Mouse (Mus musculus) inflammation-experienced regulatory T-cells, adult 16 weeks (primary cell): ENCODE results near the gene Zc4h2. TPM values are rescaled to one million over a fixed set of nuclear protein-coding genes. Genes with fewer than 3 reads are reported as not detected.

Experiments used
- polyA plus RNA-seq: library from polyadenylated mRNA; unstranded; fragments of 100-300 nt; shearing (Covaris generic); gene quantifications from one replicate; pipeline ENCODE4 v1.2.1, GENCODE M21; 2017

Zc4h2 gene
- polyA plus RNA-seq = 7.7 TPM

GRCm38 (mm10) chrX:95657804-95658599 lies at the start of gene Zc4h2:
Gene Zc4h2 (minus strand): TSS chrX:95658509.

Other genes with a start within 250 kb of the Zc4h2 start
- gene Amer1, start 213.6 kb downstream of the Zc4h2 start, polyA plus RNA-seq = 6.3 TPM
- not detected for gene Asb12, start 100.5 kb downstream of the Zc4h2 start, polyA plus RNA-seq
- not detected for gene Pfn5, start 100.4 kb downstream of the Zc4h2 start, polyA plus RNA-seq
- 2.3 TPM for gene Zc3h12b, start 53.2 kb upstream of the Zc4h2 start, polyA plus RNA-seq